Mouse (Mus musculus): Measurements from ENCODE around the gene Atg4d. TPM values are rescaled to one million over a fixed set of nuclear protein-coding genes. Genes with fewer than 3 reads are reported as not detected.

Atg4d gene
- 27.7 and 29.9 TPM in 2 replicates for polyA plus RNA-seq (2012; rRNA removed)

DNA sequence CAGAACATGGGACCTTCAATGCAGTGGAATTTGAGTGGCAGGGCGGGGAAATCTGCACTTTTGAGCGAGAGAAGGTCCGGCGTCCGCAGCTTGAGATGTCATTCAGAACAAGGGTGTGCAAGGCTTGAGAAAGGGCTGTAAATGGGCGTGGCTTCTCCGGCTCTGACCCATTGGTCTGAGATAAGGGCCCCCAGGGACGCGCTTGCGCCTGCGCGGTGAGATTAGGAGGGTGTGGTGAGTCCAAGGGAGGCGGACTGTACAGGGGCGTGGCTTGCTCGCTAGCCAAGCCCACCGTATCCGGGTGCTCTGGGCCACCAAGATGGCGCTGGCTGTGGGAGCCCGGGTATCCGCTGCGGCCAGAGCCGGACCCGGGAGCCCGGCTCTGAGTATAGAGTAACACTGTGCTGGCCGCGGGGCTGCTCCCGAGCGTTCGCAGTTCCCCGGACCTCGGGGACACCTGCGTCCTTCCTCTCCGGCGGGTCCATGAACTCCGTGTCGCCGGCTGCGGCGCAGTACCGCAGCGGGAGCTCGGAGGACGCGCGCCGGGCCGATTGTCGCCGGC is at the start of gene Atg4d:
Gene Atg4d (plus strand): TSS at position 294 of the 562 bp plus-strand sequence.

DNA sequence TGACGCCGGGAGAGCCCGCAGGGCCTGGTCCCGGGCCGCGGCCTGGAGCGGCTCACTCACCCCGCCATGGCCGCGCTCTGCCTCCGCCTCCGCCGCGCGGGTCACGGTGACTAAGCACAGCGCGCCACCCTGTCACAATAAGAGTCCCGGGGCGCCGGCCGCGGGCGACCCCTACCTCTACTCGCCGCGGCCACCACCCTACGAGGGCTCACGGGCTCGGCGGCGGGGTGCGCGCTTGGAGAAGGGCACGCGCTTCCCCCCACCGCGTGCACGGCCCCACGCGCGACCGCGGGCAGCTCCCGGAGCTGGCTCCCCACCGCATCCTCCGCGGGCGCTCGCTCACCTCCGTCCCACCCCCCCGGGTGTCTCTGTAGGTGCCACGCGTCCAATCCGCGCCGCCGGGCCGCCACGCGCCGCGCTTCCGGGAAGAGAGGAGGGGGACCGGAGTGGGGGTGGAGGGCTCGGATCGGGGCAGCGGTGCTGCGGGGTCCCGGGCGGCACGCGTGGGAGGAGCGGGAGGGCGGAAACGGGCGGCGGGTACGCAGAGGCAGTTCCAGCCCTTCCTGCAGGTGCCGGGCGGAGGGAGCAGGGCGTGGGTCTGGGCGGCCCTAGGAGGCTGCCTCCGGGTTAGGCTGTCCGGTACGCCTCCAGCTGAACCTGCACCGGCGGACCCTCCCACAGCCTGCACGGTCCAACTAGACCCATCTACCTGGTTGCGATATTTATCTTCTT is 26.2 kb upstream of the Atg4d start, which contains the start of gene Keap1:
Gene Keap1 (minus strand): TSS at position 629 of the 732 bp plus-strand sequence.

DNA sequence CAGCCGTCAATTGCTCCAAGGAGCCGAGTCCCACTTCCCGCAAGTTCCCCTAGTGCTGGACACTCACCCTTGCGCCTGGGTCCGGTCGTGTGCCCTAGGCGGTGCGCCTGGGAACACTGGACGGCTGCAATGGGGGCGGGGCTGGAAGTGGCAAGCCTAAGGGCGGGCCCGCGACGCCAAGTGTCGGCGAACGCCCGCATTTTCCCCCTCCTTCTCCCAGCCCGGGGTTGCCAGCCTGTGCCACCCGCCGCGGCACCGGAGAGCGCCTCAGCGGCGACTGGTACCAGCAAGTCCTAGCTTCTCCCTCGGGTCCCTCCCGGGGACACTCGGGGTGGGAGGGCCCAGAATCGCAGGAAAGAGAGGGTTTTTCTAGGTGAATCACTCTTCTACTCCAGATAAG is 16.8 kb upstream of the Atg4d start, which contains the start of gene S1pr5:
Gene S1pr5 (minus strand): TSS at position 118 of the 400 bp plus-strand sequence.

DNA sequence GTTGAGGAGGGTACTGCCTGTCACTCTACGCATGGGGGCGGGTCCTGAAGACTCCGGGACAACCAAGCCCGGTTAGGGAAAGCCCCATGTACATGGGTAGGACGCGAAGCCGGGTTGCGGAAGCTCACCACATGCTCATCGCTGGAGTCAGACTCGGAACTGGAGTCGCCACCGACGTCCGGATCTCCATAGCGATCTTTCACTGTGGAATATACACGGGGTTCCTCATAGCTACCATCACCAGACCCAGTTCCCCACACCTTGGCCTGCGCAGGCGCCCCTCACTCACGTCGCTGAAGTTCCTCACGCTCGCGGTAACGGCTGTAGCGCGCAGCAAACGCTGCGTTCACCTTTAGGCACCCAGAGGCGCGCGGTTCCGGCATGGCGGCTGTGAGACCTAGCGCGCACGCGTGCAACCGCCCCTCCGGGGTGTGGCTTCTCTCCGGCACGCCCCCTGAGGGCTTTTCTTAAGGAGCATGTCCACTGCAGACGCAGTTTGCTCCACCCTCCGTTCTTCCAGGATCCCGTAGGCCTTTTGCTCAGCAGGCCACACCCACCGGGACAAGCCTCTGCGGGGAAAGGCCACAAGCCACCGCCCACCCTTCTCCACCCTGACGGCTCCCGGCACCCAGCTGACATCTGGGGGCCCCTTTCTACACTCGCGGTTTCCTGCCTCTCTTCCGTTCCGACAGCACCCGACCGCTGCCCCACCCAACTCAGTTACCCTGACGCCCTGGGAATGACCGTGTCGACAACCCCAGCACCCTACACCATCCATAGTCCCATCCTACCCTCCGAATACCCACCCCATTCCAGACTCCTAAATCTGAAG is 22.7 kb downstream of the Atg4d start, which contains the start of gene Kri1:
Gene Kri1 (minus strand): TSS at position 399 of the 832 bp plus-strand sequence.

DNA sequence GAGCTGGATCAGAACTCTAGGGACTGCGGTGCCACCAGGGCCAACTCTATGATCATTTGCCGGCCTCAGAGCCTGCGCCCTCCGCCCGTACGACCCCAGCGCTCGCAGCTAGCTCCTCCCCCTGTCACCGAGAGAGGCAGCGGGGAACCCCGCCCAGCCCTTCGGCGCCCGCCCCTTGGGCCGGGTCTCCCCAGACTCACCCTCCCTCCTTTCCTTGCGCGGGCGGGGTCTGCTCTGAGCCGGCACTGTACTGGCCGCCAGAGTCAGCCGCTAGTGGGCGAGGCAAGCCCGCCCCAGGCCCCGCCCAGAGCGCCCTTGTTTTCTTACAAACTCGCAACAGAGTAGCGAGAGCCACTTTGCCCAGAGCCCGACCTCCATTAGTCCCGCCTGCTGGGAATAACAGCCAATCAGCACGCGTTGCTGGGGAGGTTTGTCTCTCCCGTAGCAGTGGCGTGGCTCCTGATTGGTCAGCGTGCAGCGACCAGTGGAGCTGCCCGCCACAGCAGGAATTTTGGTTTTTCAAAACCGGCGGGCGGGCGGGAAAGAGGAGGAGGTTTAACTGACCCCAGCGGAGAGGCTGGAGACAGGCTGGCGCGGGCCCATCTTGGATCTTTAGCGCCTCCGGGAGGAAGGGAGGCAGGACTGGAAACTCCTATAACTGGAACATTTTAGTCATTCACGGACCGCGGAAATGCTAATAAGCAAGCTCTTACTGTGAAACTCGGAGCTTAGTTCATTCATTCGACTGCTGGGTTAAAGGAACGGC is 26.1 kb downstream of the Atg4d start, which contains the start of gene Cdkn2d:
Gene Cdkn2d (minus strand): TSS at position 386 of the 766 bp plus-strand sequence.

DNA sequence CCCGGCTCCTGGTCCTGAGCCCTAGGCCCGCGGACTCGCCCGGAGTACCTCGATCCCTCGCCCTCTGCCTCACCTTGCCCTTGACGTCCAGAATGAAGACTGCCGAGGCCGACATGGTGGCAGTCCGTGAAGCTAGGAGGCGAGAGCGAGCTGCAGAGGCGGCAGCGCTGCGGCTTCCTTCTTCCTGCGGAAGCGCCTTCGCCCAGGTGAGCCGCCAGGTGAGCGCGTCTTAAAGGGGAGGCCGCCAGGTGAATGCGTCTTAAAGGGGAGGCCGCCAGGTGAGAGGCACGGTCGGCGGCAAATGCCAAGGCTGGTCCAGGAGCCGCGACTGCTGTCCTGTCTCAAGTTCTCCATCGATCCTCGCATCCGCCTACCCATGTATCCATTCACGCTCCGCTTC is 47.0 kb downstream of the Atg4d start, which contains the start of gene Ap1m2:
Gene Ap1m2 (minus strand): TSS at position 204 of the 400 bp plus-strand sequence.

DNA sequence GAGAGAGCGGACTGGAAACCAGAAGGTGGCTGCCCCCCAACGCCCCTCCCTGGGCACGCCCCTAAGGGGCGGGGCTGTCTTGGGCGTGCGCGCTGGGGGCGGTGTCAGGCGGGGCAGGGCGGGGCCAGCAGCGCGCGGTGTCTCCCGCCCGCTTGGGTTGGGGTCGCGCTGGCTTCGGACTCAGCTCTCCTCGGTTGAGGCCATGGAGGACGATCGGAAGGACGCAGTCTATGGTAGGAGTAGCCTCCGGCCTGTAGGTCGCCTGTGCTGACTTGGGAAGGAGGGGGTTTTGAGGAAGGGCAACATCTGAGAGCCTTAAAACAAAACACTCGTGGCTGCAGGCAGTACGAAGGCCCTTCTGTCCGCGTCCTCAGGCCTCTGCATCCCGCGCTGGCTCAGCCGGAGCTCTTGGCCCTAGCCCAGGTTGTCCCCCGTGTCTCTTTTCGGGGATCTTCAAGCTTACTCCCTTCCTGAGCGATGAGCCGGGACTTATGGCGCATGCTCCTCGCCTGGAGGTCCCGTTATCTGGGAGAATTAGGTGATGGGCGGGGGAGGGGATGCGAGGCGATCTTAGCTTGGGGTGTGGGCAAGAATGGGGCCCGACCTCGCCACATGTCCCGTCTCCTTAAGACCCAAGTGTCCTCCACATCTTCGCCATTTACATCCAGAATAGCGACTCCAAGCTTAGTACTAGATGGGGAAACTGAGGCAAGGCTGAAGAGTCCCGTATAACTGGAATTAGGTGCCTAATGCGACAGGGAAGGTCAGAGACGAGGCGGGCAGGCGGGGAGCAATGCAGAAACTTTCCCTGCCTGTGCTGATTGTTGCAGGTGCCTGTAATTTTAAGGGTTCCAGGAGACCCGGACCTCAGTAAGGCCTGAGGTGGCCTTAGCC is 55.8 kb downstream of the Atg4d start, which contains the start of gene Slc44a2:
Gene Slc44a2 (plus strand): TSS at position 80 of the 894 bp plus-strand sequence.

Other genes starting within 250 kb of the Atg4d start
- gene Icam1, start 249.3 kb upstream of the Atg4d start, polyA plus RNA-seq (2012; rRNA removed): 3.5 and 4.1 TPM in 2 replicates
- 4.4 and 5.4 TPM in 2 replicates for gene Icam4, start 235.9 kb upstream of the Atg4d start, polyA plus RNA-seq (2012; rRNA removed)
- gene Icam5, start 233.2 kb upstream of the Atg4d start, polyA plus RNA-seq (2012; rRNA removed): 0.14 and 0.22 TPM in 2 replicates
- gene Zglp1, start 198.2 kb upstream of the Atg4d start, polyA plus RNA-seq (2012; rRNA removed): 1.4 and 1.8 TPM in 2 replicates
- 2.5 and 2.7 TPM in 2 replicates for gene Gm49373, start 192.2 kb upstream of the Atg4d start, polyA plus RNA-seq (2012; rRNA removed)
- gene Fdx1l, start 191.7 kb upstream of the Atg4d start, polyA plus RNA-seq (2012; rRNA removed): 61.0 and 83.1 TPM in 2 replicates
- 4.6 and 6.0 TPM in 2 replicates for gene Gm38431, start 173.3 kb upstream of the Atg4d start, polyA plus RNA-seq (2012; rRNA removed)
- 67.6 and 85.0 TPM in 2 replicates for gene Raver1, start 173.3 kb upstream of the Atg4d start, polyA plus RNA-seq (2012; rRNA removed)
- 11.6 and 13.8 TPM in 2 replicates for gene Tyk2, start 134.1 kb upstream of the Atg4d start, polyA plus RNA-seq (2012; rRNA removed)
- gene Cdc37, start 115.3 kb upstream of the Atg4d start, polyA plus RNA-seq (2012; rRNA removed): 303 and 377 TPM in 2 replicates
- 4.0 and 5.1 TPM in 2 replicates for gene Pde4a, start 99.6 kb upstream of the Atg4d start, polyA plus RNA-seq (2012; rRNA removed)
- 23.3 and 33.5 TPM in 2 replicates for gene Keap1, start 25.9 kb upstream of the Atg4d start, polyA plus RNA-seq (2012; rRNA removed)
- gene S1pr5, start 16.9 kb upstream of the Atg4d start, polyA plus RNA-seq (2012; rRNA removed): 0.13 and 0.47 TPM in 2 replicates
- 45.0 and 53.8 TPM in 2 replicates for gene Kri1, start 22.7 kb downstream of the Atg4d start, polyA plus RNA-seq (2012; rRNA removed)
- 41.8 and 73.1 TPM in 2 replicates for gene Cdkn2d, start 26.1 kb downstream of the Atg4d start, polyA plus RNA-seq (2012; rRNA removed)
- gene Ap1m2, start 47.0 kb downstream of the Atg4d start, polyA plus RNA-seq (2012; rRNA removed): 1.7 and 3.2 TPM in 2 replicates
- gene Slc44a2, start 55.4 kb downstream of the Atg4d start, polyA plus RNA-seq (2012; rRNA removed): 50.7 and 79.8 TPM in 2 replicates
- gene Ilf3, start 102.6 kb downstream of the Atg4d start, polyA plus RNA-seq (2012; rRNA removed): 196 and 241 TPM in 2 replicates
- 74.3 and 76.9 TPM in 2 replicates for gene Qtrt1, start 146.5 kb downstream of the Atg4d start, polyA plus RNA-seq (2012; rRNA removed)
- gene Dnm2, start 159.6 kb downstream of the Atg4d start, polyA plus RNA-seq (2012; rRNA removed): 50.9 and 59.2 TPM in 2 replicates
- gene Tmed1, start 245.0 kb downstream of the Atg4d start, polyA plus RNA-seq (2012; rRNA removed): 56.2 and 62.2 TPM in 2 replicates